Mouse (Mus musculus): ENCODE measurements at regions not wholly inside any gene's neighbourhood (a gene's known extent, or its start where the extent isn't known, plus 50 kb on each side); places are given as distances from the start of the nearest gene placed in this dataset.
"Not testable (repeated sequence)": the region's sequence is repeated elsewhere in the genome, so short reads cannot be mapped to it uniquely, and the experiment has no call there.

GRCm38 (mm10) chr5:14309981-14310380, 204.7 kb upstream of the Pclo start:
- no peak for DNase-seq

GRCm38 (mm10) chr5:14311729-14312128, 203.0 kb upstream of the Pclo start:
- no peak for DNase-seq

GRCm38 (mm10) chr5:14320216-14320615, 194.5 kb upstream of the Pclo start:
- peak; percentile 13 for DNase-seq

- DNase-seq = no peak
Measured at GRCm38 (mm10) chr5:14322000-14322399, 192.7 kb upstream of the Pclo start.

GRCm38 (mm10) chr5:14360446-14360845, 154.3 kb upstream of the Pclo start:
- no peak for DNase-seq

- DNase-seq = peak; percentile 53
Measured at GRCm38 (mm10) chr5:14389184-14389890, 125.4 kb upstream of the Pclo start.

- DNase-seq = no peak
Measured at GRCm38 (mm10) chr5:14391793-14392192, 122.9 kb upstream of the Pclo start.

- not testable (repeated sequence) for DNase-seq
Measured at GRCm38 (mm10) chr5:14403381-14403780, 111.3 kb upstream of the Pclo start.

GRCm38 (mm10) chr5:14404344-14404743, 110.4 kb upstream of the Pclo start:
- no peak for DNase-seq

GRCm38 (mm10) chr5:14415234-14415862, 99.4 kb upstream of the Pclo start:
- peak; percentile 13 for DNase-seq

GRCm38 (mm10) chr5:14453082-14453481, 61.6 kb upstream of the Pclo start:
- DNase-seq = no peak
